10 mouse cellular contexts compared by ENCODE assay signal in genomic region chr3:31585971-31586370, GRCm38 (mm10).
DNase-seq lines count a peak whose midpoint lies in the region; ATAC-seq and TF ChIP-seq lines count a peak whose summit lies in the region.
"Had no signal": no experiment of that assay in that cellular context is flagged by ENCODE, and none has a peak within 500 bp of the region (broad histone marks: within the 10 kb centered on the region; RNA-seq: fewer than 3 reads in every experiment).

No protein-coding gene starts in this region.

- 49% methylated on average over 2 of the region's 2 CpGs for WGBS in liver, postnatal 0 days (ENCODE audit: insufficient replicate concordance)
- WGBS in liver, embryonic 12.5 days (ENCODE audit: insufficient replicate concordance) = 28% methylated on average over 2 of the region's 2 CpGs

- no peak for ATAC-seq in liver, postnatal 0 days
- no peak for ATAC-seq in liver, embryonic 12.5 days

- peak; percentile 5 for DNase-seq in gastrocnemius, adult 18-20 months (ENCODE audit: low spot score)
- no peak for DNase-seq in gastrocnemius, adult 8-10 months (ENCODE audit: low spot score in 2 of 2)
- no peak for DNase-seq in liver, postnatal 0 days
- peak; percentile 2 for DNase-seq in fibroblast of lung, adult 2 months (ENCODE audit: low read depth)
- peak; percentile 15 for DNase-seq in right cerebral cortex, postnatal 4 days
- no peak for DNase-seq in B cell, adult 2 months
- no peak for DNase-seq in cerebellum, adult 8-10 months
- DNase-seq: gastrocnemius, postnatal 10 days had no signal

- no peaks in the 10 kb centered on the region for H3K4me1 ChIP-seq in liver, postnatal 0 days (ENCODE audit: insufficient read depth)
- H3K4me1 ChIP-seq in liver, embryonic 12.5 days = no peaks in the 10 kb centered on the region
- H3K4me1 ChIP-seq: lung, embryonic 15.5 days had no signal

- 0 out of 2 replicates have a peak, but pooled peaks have one; percentile 18 for TF ChIP-seq CTCF in liver, postnatal 0 days (IDR thresholded peaks at IDR 0.05; ENCODE audit: low read depth)

- no peaks in the 10 kb centered on the region for H3K9me3 ChIP-seq in liver, postnatal 0 days (ENCODE audit: low read length)
- H3K9me3 ChIP-seq in liver, embryonic 12.5 days (replicated peaks) = no peaks in the 10 kb centered on the region
- H3K9me3 ChIP-seq: lung, embryonic 15.5 days had no signal

- no peaks in the 10 kb centered on the region for H3K36me3 ChIP-seq in liver, postnatal 0 days (replicated peaks; ENCODE audit: insufficient read depth, low read length)
- H3K36me3 ChIP-seq in liver, embryonic 12.5 days = no peaks in the 10 kb centered on the region
- H3K36me3 ChIP-seq: lung, embryonic 15.5 days had no signal

- TF ChIP-seq EP300 in liver, postnatal 0 days (IDR thresholded peaks at IDR 0.05; ENCODE audit: low read depth) = no peak

- H3K4me3 ChIP-seq in liver, postnatal 0 days (ENCODE audit: low read depth, low read length) = no peak overlapping the region
- H3K4me3 ChIP-seq in liver, embryonic 12.5 days = no peak overlapping the region
- H3K4me3 ChIP-seq: lung, embryonic 15.5 days had no signal

- H3K27me3 ChIP-seq in liver, postnatal 0 days (ENCODE audit: insufficient read depth, low read length) = no peaks in the 10 kb centered on the region
- H3K27me3 ChIP-seq in liver, embryonic 12.5 days (replicated peaks) = no peaks in the 10 kb centered on the region
- H3K27me3 ChIP-seq: lung, embryonic 15.5 days had no signal

- H3K27ac ChIP-seq in liver, postnatal 0 days (ENCODE audit: low read depth) = no peak overlapping the region
- H3K27ac ChIP-seq in liver, embryonic 12.5 days = no peak overlapping the region
- H3K27ac ChIP-seq: lung, embryonic 15.5 days had no signal

- H3K4me2 ChIP-seq in liver, postnatal 0 days (ENCODE audit: low read depth, low read length) = no peak overlapping the region
- H3K4me2 ChIP-seq in liver, embryonic 12.5 days = no peak overlapping the region
- H3K4me2 ChIP-seq: lung, embryonic 15.5 days had no signal

- H3K9ac ChIP-seq in liver, postnatal 0 days (replicated peaks) = no peak overlapping the region
- H3K9ac ChIP-seq in liver, embryonic 12.5 days = no peak overlapping the region
- H3K9ac ChIP-seq: lung, embryonic 15.5 days had no signal

Comparison
In these comparisons a context has a peak if more than half of its experiments do, and no peak if none do; other contexts are left out.
1. DNase-seq: peak in gastrocnemius, adult 18-20 months (single experiment), fibroblast of lung, adult 2 months (single experiment) and right cerebral cortex, postnatal 4 days (single experiment); none in gastrocnemius, adult 8-10 months (0 of 2), liver, postnatal 0 days (single experiment), B cell, adult 2 months (0 of 2) and cerebellum, adult 8-10 months (single experiment).